Comparison of ENCODE assay signal across 20 mouse cellular contexts in the genomic region with DNA sequence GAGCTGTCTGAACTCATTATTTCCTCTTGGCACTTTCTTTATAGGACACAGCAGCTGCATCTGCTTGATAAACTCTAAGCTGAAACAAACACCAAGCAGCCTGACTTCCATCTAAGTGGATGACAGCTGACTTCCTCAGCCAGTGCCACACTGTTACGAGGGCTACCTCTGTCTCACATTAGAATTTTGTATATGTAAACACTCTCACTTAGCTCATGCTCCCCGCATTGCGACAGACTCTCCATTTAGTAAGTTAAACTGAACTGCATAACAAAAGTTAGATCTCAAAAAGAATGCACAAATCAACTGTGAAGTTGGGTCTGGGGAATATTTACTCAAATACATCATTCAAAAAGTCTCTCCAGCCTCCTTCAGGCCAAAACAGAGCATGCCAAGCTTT.
A peak's percentile ranks its signal among the peaks of the same experiment; 100 is the strongest.
DNase-seq lines count a peak whose midpoint lies in the region; ATAC-seq and TF ChIP-seq lines count a peak whose summit lies in the region.
"Had no signal": no experiment of that assay in that cellular context is flagged by ENCODE, and none has a peak within 500 bp of the region (broad histone marks: within the 10 kb centered on the region; RNA-seq: fewer than 3 reads in every experiment).

No protein-coding gene starts in this region.

- H3K36me3 ChIP-seq in heart, embryonic 10.5 days, result no peaks in the 10 kb centered on the region
- no peaks in the 10 kb centered on the region for H3K36me3 ChIP-seq in heart, embryonic 12.5 days
- H3K36me3 ChIP-seq in liver, adult 2 months (ENCODE audit: control insufficient read depth, insufficient read depth, low read length), result no peaks in the 10 kb centered on the region
- no peaks in the 10 kb centered on the region for H3K36me3 ChIP-seq in intestine, embryonic 16.5 days (ENCODE audit: control insufficient read depth, insufficient read depth, low read length)
- H3K36me3 ChIP-seq: embryonic facial prominence, embryonic 13.5 days; forebrain, embryonic 10.5 days; hindbrain, embryonic 13.5 days; liver, embryonic 15.5 days had no signal

- H3K4me1 ChIP-seq in heart, embryonic 10.5 days, result peaks cover 9% of the 10 kb centered on the region; the same call in 1 of the 2 replicates
- peaks cover 4% of the 10 kb centered on the region; the same call in 1 of the 2 replicates for H3K4me1 ChIP-seq in heart, embryonic 12.5 days (replicated peaks)
- no peaks in the 10 kb centered on the region; the same call in 1 of the 2 replicates for H3K4me1 ChIP-seq in liver, adult 2 months (ENCODE audit: control insufficient read depth, insufficient read depth, low read length)
- peaks cover 9% of the 10 kb centered on the region; the same call in 1 of the 2 replicates for H3K4me1 ChIP-seq in intestine, embryonic 16.5 days (ENCODE audit: control insufficient read depth, insufficient read depth, low read length)
- H3K4me1 ChIP-seq: embryonic facial prominence, embryonic 13.5 days; hindbrain, embryonic 13.5 days; liver, embryonic 15.5 days had no signal

- H3K27me3 ChIP-seq in heart, embryonic 10.5 days (ENCODE audit: insufficient read depth, poor library complexity, severe bottlenecking), result no peaks in the 10 kb centered on the region
- H3K27me3 ChIP-seq in heart, embryonic 12.5 days (replicated peaks), result no peaks in the 10 kb centered on the region
- H3K27me3 ChIP-seq in liver, adult 2 months (ENCODE audit: control insufficient read depth, insufficient read depth, low read length), result no peaks in the 10 kb centered on the region
- H3K27me3 ChIP-seq in intestine, embryonic 16.5 days (replicated peaks; ENCODE audit: control insufficient read depth, insufficient read depth, low read length), result no peaks in the 10 kb centered on the region
- H3K27me3 ChIP-seq: CH12.LX; embryonic facial prominence, embryonic 13.5 days; hindbrain, embryonic 13.5 days; liver, embryonic 15.5 days had no signal

- peak; percentile 25 for DNase-seq in heart, embryonic 10.5 days (ENCODE audit: low spot score)
- DNase-seq in liver, adult 2 months (ENCODE audit: extremely low read depth, low read depth, low spot score), result peak; percentile 5
- DNase-seq in liver, result no peak
- DNase-seq in lung, postnatal 25 days (ENCODE audit: low spot score), result peak; percentile 22
- DNase-seq in ovary, postnatal 36 days (ENCODE audit: low spot score), result no peak
- DNase-seq: adrenal gland, adult 8-10 months; cerebellum, adult 18-20 months; cerebellum, postnatal 36 days; kidney, adult 18-20 months; kidney, postnatal 10 days; thymus, adult 18-20 months had no signal

- ATAC-seq in heart, embryonic 12.5 days (ENCODE audit: insufficient number of reproducible peaks, low FRiP score), result no peak
- peak; percentile 33; the same call in 1 of the 2 replicates for ATAC-seq in intestine, embryonic 16.5 days
- ATAC-seq in megakaryocyte, adult 5-6 weeks (ENCODE audit: poor library complexity, severe bottlenecking), result no peak

- H3K9ac ChIP-seq in heart, embryonic 12.5 days, result no peak overlapping the region
- H3K9ac ChIP-seq in liver, adult 2 months (ENCODE audit: low read depth, low read length), result no peak overlapping the region
- no peak overlapping the region for H3K9ac ChIP-seq in intestine, embryonic 16.5 days (ENCODE audit: low read depth, low read length)
- H3K9ac ChIP-seq: embryonic facial prominence, embryonic 13.5 days; hindbrain, embryonic 13.5 days; liver, embryonic 15.5 days had no signal

- H3K4me2 ChIP-seq in heart, embryonic 12.5 days, result no peak overlapping the region
- no peak overlapping the region for H3K4me2 ChIP-seq in intestine, embryonic 16.5 days (ENCODE audit: low read depth, low read length)
- H3K4me2 ChIP-seq: embryonic facial prominence, embryonic 13.5 days; hindbrain, embryonic 13.5 days; liver, embryonic 15.5 days had no signal

- no peak overlapping the region for H3K4me3 ChIP-seq in heart, embryonic 10.5 days
- no peak overlapping the region for H3K4me3 ChIP-seq in heart, embryonic 12.5 days
- no peak overlapping the region for H3K4me3 ChIP-seq in liver, adult 2 months (ENCODE audit: insufficient read depth, low read depth, low read length)
- H3K4me3 ChIP-seq in intestine, embryonic 16.5 days (ENCODE audit: low read length), result no peak overlapping the region
- H3K4me3 ChIP-seq: embryonic facial prominence, embryonic 13.5 days; forebrain, embryonic 10.5 days; hindbrain, embryonic 13.5 days; layer of hippocampus, adult 2 months; liver, embryonic 15.5 days had no signal

- whole genome bisulfite sequencing in heart, embryonic 10.5 days, result 57% methylated on average over 3 of the region's 3 CpGs
- 47% methylated on average over 3 of the region's 3 CpGs for WGBS in heart, embryonic 12.5 days
- 56% methylated on average over 3 of the region's 3 CpGs for WGBS in liver, adult 2 months
- WGBS in intestine, embryonic 16.5 days, result 36% methylated on average over 3 of the region's 3 CpGs

- no peaks in the 10 kb centered on the region for H3K79me2 ChIP-seq in liver, adult 2 months (ENCODE audit: control insufficient read depth, insufficient read depth, low read length)

- no peak overlapping the region for H3K27ac ChIP-seq in heart, embryonic 10.5 days
- H3K27ac ChIP-seq in heart, embryonic 12.5 days (ENCODE audit: poor library complexity, severe bottlenecking), result no peak overlapping the region
- no peak overlapping the region for H3K27ac ChIP-seq in liver, adult 2 months (replicated peaks; ENCODE audit: insufficient read depth, low read depth, low read length)
- no peak overlapping the region for H3K27ac ChIP-seq in intestine, embryonic 16.5 days (ENCODE audit: low read length)
- H3K27ac ChIP-seq: embryonic facial prominence, embryonic 13.5 days; forebrain, embryonic 10.5 days; hindbrain, embryonic 13.5 days; layer of hippocampus, adult 2 months; liver, embryonic 15.5 days had no signal

- no peak for TF ChIP-seq CTCF in liver, adult 2 months (IDR thresholded peaks at IDR 0.05; ENCODE audit: low read depth, low read length)

- no peaks in the 10 kb centered on the region for H3K9me3 ChIP-seq in heart, embryonic 10.5 days
- no peaks in the 10 kb centered on the region for H3K9me3 ChIP-seq in heart, embryonic 12.5 days (replicated peaks)
- H3K9me3 ChIP-seq in intestine, embryonic 16.5 days (ENCODE audit: control insufficient read depth, low read length), result no peaks in the 10 kb centered on the region
- H3K9me3 ChIP-seq: embryonic facial prominence, embryonic 13.5 days; forebrain, embryonic 10.5 days; hindbrain, embryonic 13.5 days; liver, embryonic 15.5 days had no signal

- TF ChIP-seq POLR2A in liver, adult 2 months (IDR thresholded peaks at IDR 0.05; ENCODE audit: extremely low read depth, insufficient read depth, low read length), result no peak

Comparison
In these comparisons a context has a peak if more than half of its experiments do, and no peak if none do; other contexts are left out.
1. DNase-seq: peak in heart, embryonic 10.5 days (single experiment), liver, adult 2 months (single experiment) and lung, postnatal 25 days (single experiment); none in liver (single experiment) and ovary, postnatal 36 days (single experiment).